Mouse (Mus musculus) thymus, postnatal 4 days (tissue): ENCODE results near the gene Fosb.

Source experiments
- DNase-seq: peaks from one replicate; pipeline ENCODE4 v3.0.0; 2021

The Fosb gene

GRCm38 (mm10) chr7:19305796-19306765 is 3.8 kb downstream of the Fosb start:
- no peak for DNase-seq

- DNase-seq = no peak
These were observed 4.5 kb downstream of the Fosb start for GRCm38 (mm10) chr7:19305413-19305735.

GRCm38 (mm10) chr7:19304501-19305412 is 5.1 kb downstream of the Fosb start:
- DNase-seq = peak; percentile 29

- DNase-seq = peak; percentile 93
These were observed 6.1 kb downstream of the Fosb start for GRCm38 (mm10) chr7:19303770-19304169.

- no peak for DNase-seq
These were observed 6.9 kb downstream of the Fosb start for GRCm38 (mm10) chr7:19303046-19303305.

GRCm38 (mm10) chr7:19302264-19303045 is 7.4 kb downstream of the Fosb start:
- no peak for DNase-seq

GRCm38 (mm10) chr7:19301461-19302263 is 8.2 kb downstream of the Fosb start:
- no peak for DNase-seq

- peak; percentile 89 for DNase-seq
These were observed 9.1 kb downstream of the Fosb start for GRCm38 (mm10) chr7:19300501-19301421.

- peak; percentile 61 for DNase-seq
These were observed 10.7 kb downstream of the Fosb start for GRCm38 (mm10) chr7:19299194-19299593.

- no peak for DNase-seq
These were observed 12.1 kb downstream of the Fosb start for GRCm38 (mm10) chr7:19297794-19298193.

GRCm38 (mm10) chr7:19297034-19297433 is 12.8 kb downstream of the Fosb start:
- DNase-seq = peak; percentile 38

GRCm38 (mm10) chr7:19295503-19296185 is 14.2 kb downstream of the Fosb start:
- DNase-seq = peak; percentile 99

GRCm38 (mm10) chr7:19290969-19291596 is 18.8 kb downstream of the Fosb start:
- DNase-seq = peak; percentile 72

- peak; percentile 85 for DNase-seq
These were observed 25.1 kb downstream of the Fosb start for GRCm38 (mm10) chr7:19284763-19285162.

- no peak for DNase-seq
These were observed 26.4 kb downstream of the Fosb start for GRCm38 (mm10) chr7:19283406-19283804.

- DNase-seq = peak; percentile 76
These were observed 27.0 kb downstream of the Fosb start for GRCm38 (mm10) chr7:19282791-19283405.

- peak; percentile 85 for DNase-seq
These were observed 27.5 kb downstream of the Fosb start, which contains the start of gene Rtn2 for GRCm38 (mm10) chr7:19282385-19282784. Gene Rtn2, plus strand, starts transcription at chr7:19282624.

GRCm38 (mm10) chr7:19281680-19282304 is 28.1 kb downstream of the Fosb start:
- DNase-seq = peak; percentile 64
